Comparison of ENCODE assay signal across 9 mouse cellular contexts in genomic region chr7:29126173-29126915, GRCm38 (mm10). TPM values are rescaled to one million over a fixed set of nuclear protein-coding genes. Genes with fewer than 3 reads are reported as not detected.
DNase-seq lines count a peak whose midpoint lies in the region; TF ChIP-seq lines count a peak whose summit lies in the region.
"Had no signal": no experiment of that assay in that cellular context is flagged by ENCODE, and none has a peak within 500 bp of the region (broad histone marks: within the 10 kb centered on the region; RNA-seq: fewer than 3 reads in every experiment).

No protein-coding gene starts in this region.

- peak; percentile 84 for TF ChIP-seq CTCF in gastrocnemius, adult 2 months (IDR thresholded peaks at IDR 0.05)

- peak overlapping the region; percentile 87; the same call in 1 of the 2 replicates for H3K4me3 ChIP-seq in gastrocnemius, adult 2 months
- H3K4me3 ChIP-seq: midbrain, embryonic 12.5 days had no signal

- no peaks in the 10 kb centered on the region for H3K36me3 ChIP-seq in splenic B cell, adult 2 months (ENCODE audit: control insufficient read depth, insufficient read depth, low read length, poor library complexity, severe bottlenecking)
- H3K36me3 ChIP-seq: midbrain, embryonic 12.5 days had no signal

- intact Hi-C loops in heart, postnatal 25 days (cut with DNase I) = loop anchor here (5.0 kb wide), 2 partner anchors 121 to 171 kb away; partner anchors contain the start of gene 2200002D01Rik
- intact Hi-C loops in gastrocnemius, adult 2 months (cut with DNase I) = no loop called here

- peak overlapping the region; percentile 97 for H3K27ac ChIP-seq in gastrocnemius, adult 2 months
- H3K27ac ChIP-seq: midbrain, embryonic 12.5 days had no signal

- DNase-seq in heart, adult 11 months = peak; percentile 94
- DNase-seq in heart, postnatal 25 days (ENCODE audit: low spot score) = no peak
- peak; percentile 81 for DNase-seq in CD4-positive helper T cell, adult 2 months (ENCODE audit: low read depth, low spot score)
- peak; percentile 61 to 70 for DNase-seq in adrenal gland, postnatal 36 days
- peak; percentile 81 for DNase-seq in gastrocnemius, adult 2 months
- peak; percentile 67 to 77 for DNase-seq in kidney, postnatal 4 days
- peak; percentile 52 to 80 for DNase-seq in lung, postnatal 4 days
- peak; percentile 87 for DNase-seq in splenic B cell, adult 2 months (ENCODE audit: low read depth, low spot score)

- no peaks in the 10 kb centered on the region for H3K27me3 ChIP-seq in splenic B cell, adult 2 months (ENCODE audit: control insufficient read depth, insufficient read depth, low read length, poor library complexity, severe bottlenecking)

RNA-seq across cellular contexts. Expression of gene Ryr1, which starts 1.4 kb away (rescaled TPM):
- not detected for total RNA-seq in heart, postnatal 25 days (2021)
- total RNA-seq in adrenal gland, postnatal 36 days (2021) = under 1 TPM; 0.20 to 0.23 TPM
- total RNA-seq in gastrocnemius, adult 2 months (2021) = 1,000 to 10,000 TPM; 1,499 to 2,077 TPM

RNA-seq across cellular contexts. Expression of gene Rasgrp4, which starts 8.3 kb away (rescaled TPM):
- 1 to 10 TPM; 1.4 TPM for total RNA-seq in heart, postnatal 25 days (2021)
- 1 to 10 TPM; 1.2 to 1.6 TPM for total RNA-seq in adrenal gland, postnatal 36 days (2021)
- total RNA-seq in gastrocnemius, adult 2 months (2021) = under 1 TPM; 0.61 to 0.84 TPM

RNA-seq across cellular contexts. Expression of gene Fam98c, which starts 29.7 kb away (rescaled TPM):
- 10 to 100 TPM; 11.2 to 11.4 TPM for total RNA-seq in heart, postnatal 25 days (2021)
- total RNA-seq in adrenal gland, postnatal 36 days (2021) = 10 to 100 TPM; 10.6 to 12.8 TPM
- total RNA-seq in gastrocnemius, adult 2 months (2021) = 10 to 100 TPM; 10.2 to 11.5 TPM

RNA-seq across cellular contexts. Expression of gene Ggn, which starts 43.7 kb away (rescaled TPM):
- total RNA-seq in heart, postnatal 25 days (2021) = under 1 TPM; 0.39 to 0.45 TPM
- 1 to 10 TPM; 1.2 to 2.3 TPM for total RNA-seq in adrenal gland, postnatal 36 days (2021)
- total RNA-seq in gastrocnemius, adult 2 months (2021) = under 1 TPM; 0.14 to 0.20 TPM

RNA-seq across cellular contexts. Expression of gene Spred3, which starts 43.9 kb away (rescaled TPM):
- under 1 TPM; 0.36 to 0.49 TPM for total RNA-seq in heart, postnatal 25 days (2021)
- total RNA-seq in adrenal gland, postnatal 36 days (2021) = 1 to 10 TPM; 5.5 to 6.1 TPM
- total RNA-seq in gastrocnemius, adult 2 months (2021) = 1 to 10 TPM; 1.0 to 1.6 TPM

Comparison
In these comparisons a context has a peak if more than half of its experiments do, and no peak if none do; other contexts are left out.
1. RNA of gene Ryr1, which starts 1.4 kb away (total RNA-seq): 1,499 to 2,077 TPM in gastrocnemius, adult 2 months; 0.20 to 0.23 TPM in adrenal gland, postnatal 36 days and not detected in heart, postnatal 25 days; every median in the first group is over 1,000 times any median in the second.